Mouse (Mus musculus): Measurements from ENCODE around the gene Golga4. TPM values are rescaled to one million over a fixed set of nuclear protein-coding genes. Genes with fewer than 3 reads are reported as not detected.

Golga4 gene
- polyA plus RNA-seq, 1 experiment, result 11.7 TPM

GRCm38 (mm10) chr9:118488138-118488895 lies 17.8 kb upstream of the Golga4 start:
- H3K36me3 ChIP-seq (replicated peaks; ENCODE audit: low read length), result no peaks in the 10 kb centered on the region
- TF ChIP-seq GATA1 (IDR thresholded peaks at IDR 0.05; ENCODE audit: borderline replicate concordance, low read length), result no peak
- TF ChIP-seq FLI1 (IDR thresholded peaks at IDR 0.05; ENCODE audit: low read length), result no peak
- H3K4me3 ChIP-seq (replicated peaks), result peak overlapping the region; percentile 88
- peaks cover 81% of the 10 kb centered on the region for H3K27me3 ChIP-seq (replicated peaks)
- peaks cover 40% of the 10 kb centered on the region for H3K4me1 ChIP-seq
- peaks cover under 1% of the 10 kb centered on the region; the same call in 1 of the 2 replicates for H3K9me3 ChIP-seq

- Histone ChIP-seq H3K36me3 (replicated peaks; ENCODE audit: low read length) (no peaks in the 10 kb centered on the region), H3K4me3 (replicated peaks) (peak overlapping the region; percentile 88)
- TF ChIP-seq FLI1 (IDR thresholded peaks at IDR 0.05; ENCODE audit: low read length) (no peak), GATA1 (IDR thresholded peaks at IDR 0.05; ENCODE audit: borderline replicate concordance, low read length) (no peak)
These were observed 17.0 kb upstream of the Golga4 start for GRCm38 (mm10) chr9:118488896-118489578.

GRCm38 (mm10) chr9:118489579-118490019 lies 16.5 kb upstream of the Golga4 start:
- peaks cover 40% of the 10 kb centered on the region for H3K4me1 ChIP-seq
- peaks cover 75% of the 10 kb centered on the region for H3K27me3 ChIP-seq (replicated peaks)
- peaks cover 13% of the 10 kb centered on the region for H3K9me3 ChIP-seq
- peak overlapping the region; percentile 87 for H3K4me3 ChIP-seq (replicated peaks)
- no peaks in the 10 kb centered on the region for H3K36me3 ChIP-seq (replicated peaks; ENCODE audit: low read length)
- no peak for TF ChIP-seq FLI1 (IDR thresholded peaks at IDR 0.05; ENCODE audit: low read length)

More at GRCm38 (mm10) chr9:118488896-118489578, 17.0 kb upstream of the Golga4 start:
- Histone ChIP-seq H3K9me3 (peaks cover 8% of the 10 kb centered on the region), H3K27me3 (replicated peaks) (peaks cover 79% of the 10 kb centered on the region), H3K4me1 (peaks cover 40% of the 10 kb centered on the region)

- no peaks in the 10 kb centered on the region for H3K36me3 ChIP-seq (replicated peaks; ENCODE audit: low read length)
- no peak for TF ChIP-seq GATA1 (IDR thresholded peaks at IDR 0.05; ENCODE audit: borderline replicate concordance, low read length)
- peaks cover 68% of the 10 kb centered on the region for H3K27me3 ChIP-seq (replicated peaks)
- peaks cover 39% of the 10 kb centered on the region for H3K4me1 ChIP-seq
- no peak overlapping the region for H3K4me3 ChIP-seq (replicated peaks)
- peaks cover 14% of the 10 kb centered on the region for H3K9me3 ChIP-seq
These were observed 14.9 kb upstream of the Golga4 start for GRCm38 (mm10) chr9:118491195-118491594.

- no peaks in the 10 kb centered on the region for H3K36me3 ChIP-seq (replicated peaks; ENCODE audit: low read length)
- H3K27me3 ChIP-seq (replicated peaks), result peaks cover 59% of the 10 kb centered on the region
- no peak overlapping the region for H3K4me3 ChIP-seq (replicated peaks)
- H3K9me3 ChIP-seq, result peaks cover 14% of the 10 kb centered on the region
- TF ChIP-seq FLI1 (IDR thresholded peaks at IDR 0.05; ENCODE audit: low read length), result no peak
- TF ChIP-seq GATA1 (IDR thresholded peaks at IDR 0.05; ENCODE audit: borderline replicate concordance, low read length), result no peak
- H3K4me1 ChIP-seq, result peaks cover 29% of the 10 kb centered on the region
These were observed 13.0 kb upstream of the Golga4 start for GRCm38 (mm10) chr9:118492932-118493698.

- no peak overlapping the region for H3K4me3 ChIP-seq (replicated peaks)
- no peak for TF ChIP-seq GATA1 (IDR thresholded peaks at IDR 0.05; ENCODE audit: borderline replicate concordance, low read length)
These were observed 12.0 kb upstream of the Golga4 start for GRCm38 (mm10) chr9:118494106-118494505.

GRCm38 (mm10) chr9:118495933-118496332 lies 10.1 kb upstream of the Golga4 start:
- H3K4me3 ChIP-seq (replicated peaks), result no peak overlapping the region
- peaks cover 42% of the 10 kb centered on the region for H3K27me3 ChIP-seq (replicated peaks)
- TF ChIP-seq GATA1 (IDR thresholded peaks at IDR 0.05; ENCODE audit: borderline replicate concordance, low read length) (no peak), FLI1 (IDR thresholded peaks at IDR 0.05; ENCODE audit: low read length) (no peak)
- H3K9me3 ChIP-seq, result peaks cover 14% of the 10 kb centered on the region
- peaks cover 9% of the 10 kb centered on the region; the same call in 1 of the 2 replicates for H3K4me1 ChIP-seq
- no peaks in the 10 kb centered on the region for H3K36me3 ChIP-seq (replicated peaks; ENCODE audit: low read length)

More at GRCm38 (mm10) chr9:118494106-118494505, 12.0 kb upstream of the Golga4 start:
- Histone ChIP-seq H3K4me1 (peaks cover 19% of the 10 kb centered on the region), H3K36me3 (replicated peaks; ENCODE audit: low read length) (no peaks in the 10 kb centered on the region), H3K9me3 (peaks cover 14% of the 10 kb centered on the region), H3K27me3 (replicated peaks) (peaks cover 55% of the 10 kb centered on the region)

- H3K9me3 ChIP-seq, result peaks cover 14% of the 10 kb centered on the region
- H3K4me1 ChIP-seq, result peaks cover 9% of the 10 kb centered on the region; the same call in 1 of the 2 replicates
- H3K4me3 ChIP-seq (replicated peaks), result no peak overlapping the region
- no peak for TF ChIP-seq FLI1 (IDR thresholded peaks at IDR 0.05; ENCODE audit: low read length)
- TF ChIP-seq GATA1 (IDR thresholded peaks at IDR 0.05; ENCODE audit: borderline replicate concordance, low read length), result no peak
- H3K27me3 ChIP-seq (replicated peaks), result peaks cover 34% of the 10 kb centered on the region
- H3K36me3 ChIP-seq (replicated peaks; ENCODE audit: low read length), result no peaks in the 10 kb centered on the region
These were observed 9.1 kb upstream of the Golga4 start for GRCm38 (mm10) chr9:118496952-118497351.

GRCm38 (mm10) chr9:118498061-118498460 lies 8.0 kb upstream of the Golga4 start:
- Histone ChIP-seq H3K27me3 (replicated peaks) (peaks cover 28% of the 10 kb centered on the region), H3K4me3 (replicated peaks) (no peak overlapping the region), H3K36me3 (replicated peaks; ENCODE audit: low read length) (no peaks in the 10 kb centered on the region), H3K4me1 (peaks cover 9% of the 10 kb centered on the region; the same call in 1 of the 2 replicates), H3K9me3 (peaks cover 14% of the 10 kb centered on the region)
- no peak for TF ChIP-seq FLI1 (IDR thresholded peaks at IDR 0.05; ENCODE audit: low read length)
- no peak for TF ChIP-seq GATA1 (IDR thresholded peaks at IDR 0.05; ENCODE audit: borderline replicate concordance, low read length)
